Mouse (Mus musculus) liver, embryonic 14.5 days (tissue): ENCODE measurements at regions not wholly inside any gene's neighbourhood (a gene's known extent, or its start where the extent isn't known, plus 50 kb on each side); places are given as distances from the start of the nearest gene placed in this dataset.

Experiments
- ATAC-seq: fragments of 200-750 bp; cut with Nextera tagmentation; 2 replicates; pipeline ENCODE4 v1.8.0; 2017; ENCODE audit warnings: moderate number of reproducible peaks, mild to moderate bottlenecking, moderate library complexity; ENCODE audit not compliant: insufficient read depth
- DNase-seq, 3 experiments: peaks; one replicate each; pipeline ENCODE4 v3.0.0-alpha.2; 2012 to 2013; ENCODE audit warnings: low read depth in 3 of 3, low spot score in 3 of 3
- H3K27ac ChIP-seq: fragments of 300-500 bp; sonication (generic); 2 replicates; pipeline ENCODE4 v1.5.1; 2014; ENCODE audit warnings: moderate library complexity, mild to moderate bottlenecking, control low read depth, inconsistent platforms
- H3K27me3 ChIP-seq: fragments of 300-500 bp; sonication (generic); 2 replicates; pipeline ENCODE4 v1.6.1; 2014; ENCODE audit warnings: mild to moderate bottlenecking, low read length, moderate library complexity; ENCODE audit not compliant: control insufficient read depth, insufficient read depth
- H3K36me3 ChIP-seq: fragments of 300-500 bp; sonication (generic); replicated peaks from 2 replicates; pipeline ENCODE4 v1.6.1; 2014; ENCODE audit warnings: low read depth; ENCODE audit not compliant: control insufficient read depth, insufficient read depth
- H3K4me1 ChIP-seq, 2 experiments: fragments of 200-500 bp in 1 of 2; fragments of 300-500 bp in 1 of 2; sonication (generic) in 1 of 2; replicated peaks; 2 replicates each; pipeline ENCODE4 v1.6.1; 2012 to 2014; ENCODE audit warnings: antibody characterized with exemption in 1 of 2, inconsistent platforms in 1 of 2, low read length in 1 of 2; ENCODE audit not compliant: control insufficient read depth in 2 of 2, insufficient read depth in 2 of 2
- H3K4me2 ChIP-seq: fragments of 300-500 bp; sonication (generic); 2 replicates; pipeline ENCODE4 v1.6.1; 2014; ENCODE audit warnings: low read depth, mild to moderate bottlenecking, control low read depth, moderate library complexity
- H3K4me3 ChIP-seq, 2 experiments: fragments of 200-500 bp in 1 of 2; fragments of 300-500 bp in 1 of 2; sonication (generic) in 1 of 2; 2 replicates each; pipeline ENCODE4 v1.5.1; 2012 to 2014; ENCODE audit warnings: low read depth in 2 of 2, low read length in 2 of 2, mild to moderate bottlenecking in 2 of 2, control low read depth in 1 of 2, inconsistent platforms in 1 of 2, moderate library complexity in 1 of 2; ENCODE audit not compliant: insufficient read depth in 1 of 2
- H3K9ac ChIP-seq: fragments of 300-500 bp; sonication (generic); replicated peaks from 2 replicates; pipeline ENCODE4 v1.6.1; 2014; ENCODE audit warnings: mild to moderate bottlenecking, control low read depth, moderate library complexity
- H3K9me3 ChIP-seq: fragments of 300-500 bp; sonication (generic); 2 replicates; pipeline ENCODE4 v1.6.1; 2016; ENCODE audit warnings: low read length, mixed read lengths; ENCODE audit not compliant: control insufficient read depth
- CTCF ChIP-seq: IDR thresholded peaks from 2 replicates; pipeline ENCODE4 v1.5.1; 2016; ENCODE audit warnings: antibody characterized with exemption, low read depth, control low read depth
- EP300 ChIP-seq: IDR thresholded peaks from 2 replicates; pipeline ENCODE4 v1.6.1; 2016; ENCODE audit warnings: antibody characterized with exemption, low read depth
- WGBS: fragments of 180-500 bp; shearing (Covaris S2); extraction: QIAGEN DNeasy Blood & Tissue Kit; methylation state at CpG from one replicate; pipeline ENCODE4 v1.1.7; 2014; ENCODE audit not compliant: insufficient replicate concordance; 5-methylcytosine and 5-hydroxymethylcytosine counted together

GRCm38 (mm10) chr4:127812047-127812545 lies 158.7 kb downstream of the CK137956 start:
- 0 out of 2 replicates have a peak, but pooled peaks cover 3% of the 10 kb centered on the region for H3K9me3 ChIP-seq
- H3K27me3 ChIP-seq: no peaks in the 10 kb centered on the region
- H3K36me3 ChIP-seq: no peaks in the 10 kb centered on the region
- 35% methylated on average over 3 of the region's 3 CpGs for WGBS
- H3K4me1 ChIP-seq: no peaks in the 10 kb centered on the region
- H3K4me3 ChIP-seq: no peak overlapping the region
- ATAC-seq (no peak), DNase-seq (no peak)
- no peak for TF ChIP-seq CTCF
- no peak for TF ChIP-seq EP300
- no peak overlapping the region for H3K27ac ChIP-seq
- no peak overlapping the region for H3K9ac ChIP-seq
- no peak overlapping the region for H3K4me2 ChIP-seq

GRCm38 (mm10) chr4:127810899-127811510 lies 159.7 kb downstream of the CK137956 start:
- H3K27ac ChIP-seq: no peak overlapping the region
- H3K4me3 ChIP-seq: no peak overlapping the region
- ATAC-seq (no peak), DNase-seq (no peak)
- H3K9me3 ChIP-seq: 0 out of 2 replicates have a peak, but pooled peaks cover 3% of the 10 kb centered on the region
- H3K27me3 ChIP-seq: no peaks in the 10 kb centered on the region
- H3K4me1 ChIP-seq: no peaks in the 10 kb centered on the region
- WGBS: 56% methylated on average over 7 of the region's 7 CpGs
- H3K9ac ChIP-seq: no peak overlapping the region
- no peak overlapping the region for H3K4me2 ChIP-seq
- TF ChIP-seq CTCF: no peak
- no peak for TF ChIP-seq EP300
- H3K36me3 ChIP-seq: no peaks in the 10 kb centered on the region

- 0 out of 2 replicates have a peak, but pooled peaks cover 3% of the 10 kb centered on the region for H3K9me3 ChIP-seq
- no peaks in the 10 kb centered on the region for H3K27me3 ChIP-seq
- no peak overlapping the region for H3K4me2 ChIP-seq
- TF ChIP-seq CTCF (no peak), EP300 (no peak)
- ATAC-seq: no peak
- 54% methylated on average over 6 of the region's 6 CpGs for WGBS
- H3K9ac ChIP-seq: no peak overlapping the region
- no peaks in the 10 kb centered on the region for H3K36me3 ChIP-seq
- no peak overlapping the region for H3K27ac ChIP-seq
- H3K4me1 ChIP-seq: no peaks in the 10 kb centered on the region
- DNase-seq: no peak
- no peak overlapping the region for H3K4me3 ChIP-seq
These were observed 161.7 kb downstream of the CK137956 start for GRCm38 (mm10) chr4:127809006-127809405.

DNA sequence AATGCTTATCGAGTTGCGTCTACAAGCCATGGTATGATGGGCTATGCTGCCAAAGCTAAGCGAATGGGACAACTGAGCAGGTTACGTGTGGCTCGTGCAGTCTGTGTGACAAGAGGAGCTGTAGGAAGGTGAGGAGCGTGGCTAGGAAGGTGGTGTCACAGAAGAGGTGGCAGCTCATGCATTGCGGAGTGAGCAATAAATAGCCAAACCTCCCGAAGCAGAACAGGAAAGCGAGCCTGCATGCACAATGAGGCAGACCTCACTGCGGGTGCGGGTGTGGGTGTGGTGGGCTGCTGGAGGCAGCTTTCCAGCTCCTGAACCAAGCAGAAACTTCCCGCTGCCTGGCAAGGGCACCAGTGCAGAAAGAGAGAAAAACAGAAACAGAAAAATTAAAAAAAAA lies 181.5 kb downstream of the CK137956 start:
- DNase-seq (no peak), ATAC-seq (no peak)
- H3K4me2 ChIP-seq: no peak overlapping the region
- H3K27me3 ChIP-seq: no peaks in the 10 kb centered on the region
- H3K9ac ChIP-seq: no peak overlapping the region
- 65% methylated on average over 12 of the region's 12 CpGs for WGBS
- H3K9me3 ChIP-seq: no peaks in the 10 kb centered on the region
- no peaks in the 10 kb centered on the region for H3K4me1 ChIP-seq
- H3K27ac ChIP-seq: no peak overlapping the region
- no peak overlapping the region for H3K4me3 ChIP-seq
- no peaks in the 10 kb centered on the region for H3K36me3 ChIP-seq
- TF ChIP-seq CTCF: no peak
- TF ChIP-seq EP300: no peak

DNA sequence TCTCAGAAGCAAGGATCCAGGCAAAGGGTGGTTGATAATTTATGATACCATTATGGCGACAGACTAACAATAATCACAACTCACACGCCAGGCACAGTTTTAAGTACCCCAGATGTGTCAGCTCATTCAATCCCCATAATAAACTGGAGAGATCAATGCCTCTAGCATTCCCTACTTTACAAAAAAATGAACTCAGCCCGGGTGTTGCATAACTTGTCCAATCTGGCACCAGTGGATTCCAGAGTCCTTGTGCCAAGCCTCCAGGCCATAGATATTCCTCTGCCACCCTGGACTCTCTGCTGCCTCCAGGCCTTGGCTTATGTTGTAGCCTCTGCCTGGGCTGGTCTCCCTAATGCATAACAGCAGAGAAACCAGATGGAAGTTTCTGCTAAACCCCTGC lies 185.0 kb downstream of the CK137956 start:
- TF ChIP-seq CTCF (no peak), EP300 (no peak)
- H3K4me1 ChIP-seq: no peaks in the 10 kb centered on the region
- no peaks in the 10 kb centered on the region for H3K36me3 ChIP-seq
- no peak overlapping the region for H3K4me2 ChIP-seq
- ATAC-seq (no peak), DNase-seq (no peak)
- WGBS: 62% methylated on average over 3 of the region's 3 CpGs
- H3K27ac ChIP-seq: no peak overlapping the region
- no peak overlapping the region for H3K9ac ChIP-seq
- no peaks in the 10 kb centered on the region for H3K27me3 ChIP-seq
- H3K9me3 ChIP-seq: no peaks in the 10 kb centered on the region
- no peak overlapping the region for H3K4me3 ChIP-seq
